Mouse (Mus musculus): ENCODE data around the gene Sarnp.

The Sarnp gene

GRCm38 (mm10) chr10:128890383-128891295 is 73.5 kb downstream of the Sarnp start:
- DNase-seq (ENCODE audit: low read depth, low spot score), result no peak

- no peak for DNase-seq (ENCODE audit: low read depth, low spot score)
Observed at GRCm38 (mm10) chr10:128891296-128892094, 74.4 kb downstream of the Sarnp start, which contains the start of gene Gdf11. TSS of gene Gdf11 (minus strand) at chr10:128891718.

GRCm38 (mm10) chr10:128892246-128892645 is 75.1 kb downstream of the Sarnp start:
- no peak for DNase-seq (ENCODE audit: low read depth, low spot score)

- peak; percentile 61 for DNase-seq (ENCODE audit: low read depth, low spot score)
Observed at GRCm38 (mm10) chr10:128895437-128895836, 78.3 kb downstream of the Sarnp start.

GRCm38 (mm10) chr10:128895952-128896693 is 79.0 kb downstream of the Sarnp start:
- DNase-seq (ENCODE audit: low read depth, low spot score), result no peak

GRCm38 (mm10) chr10:128896807-128897206 is 79.7 kb downstream of the Sarnp start:
- no peak for DNase-seq (ENCODE audit: low read depth, low spot score)

GRCm38 (mm10) chr10:128897501-128897900 is 80.4 kb downstream of the Sarnp start:
- DNase-seq (ENCODE audit: low read depth, low spot score), result no peak

- no peak for DNase-seq (ENCODE audit: low read depth, low spot score)
Observed at GRCm38 (mm10) chr10:128899759-128900490, 82.8 kb downstream of the Sarnp start.

- DNase-seq (ENCODE audit: low read depth, low spot score), result no peak
Observed at GRCm38 (mm10) chr10:128900698-128901097, 83.6 kb downstream of the Sarnp start, which contains the start of gene Cd63. TSS of gene Cd63 (plus strand) at chr10:128900989.

- no peak for DNase-seq (ENCODE audit: low read depth, low spot score)
Observed at GRCm38 (mm10) chr10:128901409-128901808, 84.3 kb downstream of the Sarnp start.

- DNase-seq (ENCODE audit: low read depth, low spot score), result no peak
Observed at GRCm38 (mm10) chr10:128902409-128902988, 85.4 kb downstream of the Sarnp start.

- no peak for DNase-seq (ENCODE audit: low read depth, low spot score)
Observed at GRCm38 (mm10) chr10:128904812-128905211, 87.7 kb downstream of the Sarnp start.

GRCm38 (mm10) chr10:128908778-128909448 is 91.8 kb downstream of the Sarnp start:
- DNase-seq (ENCODE audit: low read depth, low spot score), result no peak

- peak; percentile 55 for DNase-seq (ENCODE audit: low read depth, low spot score)
Observed at GRCm38 (mm10) chr10:128909567-128910028, 92.5 kb downstream of the Sarnp start.

GRCm38 (mm10) chr10:128910066-128910841 is 93.1 kb downstream of the Sarnp start:
- no peak for DNase-seq (ENCODE audit: low read depth, low spot score)

GRCm38 (mm10) chr10:128911430-128911829 is 94.3 kb downstream of the Sarnp start:
- no peak for DNase-seq (ENCODE audit: low read depth, low spot score)

GRCm38 (mm10) chr10:128912268-128912667 is 95.1 kb downstream of the Sarnp start:
- DNase-seq (ENCODE audit: low read depth, low spot score), result no peak

- DNase-seq (ENCODE audit: low read depth, low spot score), result no peak
Observed at GRCm38 (mm10) chr10:128912791-128913190, 95.7 kb downstream of the Sarnp start.

GRCm38 (mm10) chr10:128913219-128913618 is 96.1 kb downstream of the Sarnp start:
- DNase-seq (ENCODE audit: low read depth, low spot score), result peak; percentile 76
